Mouse (Mus musculus): ENCODE measurements around the gene Snx30. TPM values are rescaled to one million over a fixed set of nuclear protein-coding genes. Genes with fewer than 3 reads are reported as not detected.

Snx30 gene
- polyA plus RNA-seq, 1 experiment from 2014 or later = 3.5 TPM

- Histone ChIP-seq H3K27ac (ENCODE audit: low read depth) (peak overlapping the region; percentile 52), H3K36me3 (replicated peaks; ENCODE audit: insufficient read depth, low read length) (0 out of 2 replicates have a peak, but pooled peaks cover 3% of the 10 kb centered on the region), H3K9me3 (ENCODE audit: low read length) (no peaks in the 10 kb centered on the region), H3K27me3 (ENCODE audit: insufficient read depth, low read length) (no peaks in the 10 kb centered on the region), H3K4me2 (ENCODE audit: low read depth, low read length) (no peak overlapping the region), H3K4me3 (ENCODE audit: low read depth, low read length) (no peak overlapping the region), H3K9ac (replicated peaks) (no peak overlapping the region), H3K4me1 (ENCODE audit: insufficient read depth) (peaks cover 34% of the 10 kb centered on the region)
- TF ChIP-seq EP300 (IDR thresholded peaks at IDR 0.05; ENCODE audit: low read depth) (no peak), CTCF (IDR thresholded peaks at IDR 0.05; ENCODE audit: low read depth) (no peak)
- ATAC-seq = no peak
- WGBS (ENCODE audit: insufficient replicate concordance) = 82% methylated on average over 10 of the region's 10 CpGs
- no peak for DNase-seq
Observed at GRCm38 (mm10) chr4:59818498-59818897, 12.9 kb downstream of the Snx30 start.

- no peak overlapping the region for H3K9ac ChIP-seq (replicated peaks)
- H3K4me3 ChIP-seq (ENCODE audit: low read depth, low read length) = no peak overlapping the region
- H3K36me3 ChIP-seq (replicated peaks; ENCODE audit: insufficient read depth, low read length) = 0 out of 2 replicates have a peak, but pooled peaks cover 3% of the 10 kb centered on the region
- TF ChIP-seq EP300 (IDR thresholded peaks at IDR 0.05; ENCODE audit: low read depth) (no peak), CTCF (IDR thresholded peaks at IDR 0.05; ENCODE audit: low read depth) (no peak)
- DNase-seq (no peak), ATAC-seq (no peak)
- H3K27me3 ChIP-seq (ENCODE audit: insufficient read depth, low read length) = no peaks in the 10 kb centered on the region
- 34% methylated on average over 7 of the region's 7 CpGs for WGBS (ENCODE audit: insufficient replicate concordance)
- H3K27ac ChIP-seq (ENCODE audit: low read depth) = peak overlapping the region; percentile 52
- no peak overlapping the region for H3K4me2 ChIP-seq (ENCODE audit: low read depth, low read length)
- H3K9me3 ChIP-seq (ENCODE audit: low read length) = no peaks in the 10 kb centered on the region
- H3K4me1 ChIP-seq (ENCODE audit: insufficient read depth) = peaks cover 28% of the 10 kb centered on the region
Observed at GRCm38 (mm10) chr4:59819054-59819472, 13.4 kb downstream of the Snx30 start.

- Histone ChIP-seq H3K4me2 (ENCODE audit: low read depth, low read length) (no peak overlapping the region), H3K4me3 (ENCODE audit: low read depth, low read length) (no peak overlapping the region), H3K27ac (ENCODE audit: low read depth) (peak overlapping the region; percentile 52; the same call in 1 of the 2 replicates), H3K9ac (replicated peaks) (no peak overlapping the region), H3K36me3 (replicated peaks; ENCODE audit: insufficient read depth, low read length) (0 out of 2 replicates have a peak, but pooled peaks cover 3% of the 10 kb centered on the region), H3K4me1 (ENCODE audit: insufficient read depth) (peaks cover 23% of the 10 kb centered on the region), H3K9me3 (ENCODE audit: low read length) (no peaks in the 10 kb centered on the region), H3K27me3 (ENCODE audit: insufficient read depth, low read length) (no peaks in the 10 kb centered on the region)
- DNase-seq (peak; percentile 24), ATAC-seq (peak; percentile 29; the same call in 1 of the 2 replicates)
- no peak for TF ChIP-seq EP300 (IDR thresholded peaks at IDR 0.05; ENCODE audit: low read depth)
- TF ChIP-seq CTCF (IDR thresholded peaks at IDR 0.05; ENCODE audit: low read depth) = no peak
- WGBS (ENCODE audit: insufficient replicate concordance) = 47% methylated on average over 12 of the region's 12 CpGs
Observed at GRCm38 (mm10) chr4:59819477-59820022, 13.9 kb downstream of the Snx30 start.

- H3K4me1 ChIP-seq (ENCODE audit: insufficient read depth) = peaks cover 13% of the 10 kb centered on the region
- no peak overlapping the region for H3K4me3 ChIP-seq (ENCODE audit: low read depth, low read length)
- no peak overlapping the region for H3K27ac ChIP-seq (ENCODE audit: low read depth)
- WGBS (ENCODE audit: insufficient replicate concordance) = 75% methylated on average over 1 of the region's 1 CpGs
- H3K9me3 ChIP-seq (ENCODE audit: low read length) = no peaks in the 10 kb centered on the region
- no peak overlapping the region for H3K9ac ChIP-seq (replicated peaks)
- H3K36me3 ChIP-seq (replicated peaks; ENCODE audit: insufficient read depth, low read length) = peaks cover under 1% of the 10 kb centered on the region; the same call in 1 of the 2 replicates
- TF ChIP-seq EP300 (IDR thresholded peaks at IDR 0.05; ENCODE audit: low read depth) = no peak
- no peak for TF ChIP-seq CTCF (IDR thresholded peaks at IDR 0.05; ENCODE audit: low read depth)
- H3K27me3 ChIP-seq (ENCODE audit: insufficient read depth, low read length) = no peaks in the 10 kb centered on the region
- DNase-seq = no peak
- no peak for ATAC-seq
- no peak overlapping the region for H3K4me2 ChIP-seq (ENCODE audit: low read depth, low read length)
Observed at GRCm38 (mm10) chr4:59821516-59821915, 15.9 kb downstream of the Snx30 start.

- ATAC-seq = no peak
- 0 out of 2 replicates have a peak, but pooled peaks cover 13% of the 10 kb centered on the region for H3K4me1 ChIP-seq (ENCODE audit: insufficient read depth)
- H3K36me3 ChIP-seq (replicated peaks; ENCODE audit: insufficient read depth, low read length) = no peaks in the 10 kb centered on the region; the same call in 1 of the 2 replicates
- H3K9me3 ChIP-seq (ENCODE audit: low read length) = no peaks in the 10 kb centered on the region
- no peak for DNase-seq
- TF ChIP-seq CTCF (IDR thresholded peaks at IDR 0.05; ENCODE audit: low read depth) = no peak
- no peak for TF ChIP-seq EP300 (IDR thresholded peaks at IDR 0.05; ENCODE audit: low read depth)
- H3K27me3 ChIP-seq (ENCODE audit: insufficient read depth, low read length) = no peaks in the 10 kb centered on the region
- 52% methylated on average over 4 of the region's 4 CpGs for WGBS (ENCODE audit: insufficient replicate concordance)
- no peak overlapping the region for H3K27ac ChIP-seq (ENCODE audit: low read depth)
- H3K9ac ChIP-seq (replicated peaks) = no peak overlapping the region
- no peak overlapping the region for H3K4me2 ChIP-seq (ENCODE audit: low read depth, low read length)
- no peak overlapping the region for H3K4me3 ChIP-seq (ENCODE audit: low read depth, low read length)
Observed at GRCm38 (mm10) chr4:59822119-59822518, 16.5 kb downstream of the Snx30 start.

- no peak for TF ChIP-seq CTCF (IDR thresholded peaks at IDR 0.05; ENCODE audit: low read depth)
- no peak for TF ChIP-seq EP300 (IDR thresholded peaks at IDR 0.05; ENCODE audit: low read depth)
- peak; percentile 41; the same call in 1 of the 2 replicates for ATAC-seq
- no peaks in the 10 kb centered on the region; the same call in 1 of the 2 replicates for H3K36me3 ChIP-seq (replicated peaks; ENCODE audit: insufficient read depth, low read length)
- H3K27me3 ChIP-seq (ENCODE audit: insufficient read depth, low read length) = no peaks in the 10 kb centered on the region
- DNase-seq = no peak
- 0 out of 2 replicates have a peak, but pooled peaks cover 8% of the 10 kb centered on the region for H3K4me1 ChIP-seq (ENCODE audit: insufficient read depth)
- no peak overlapping the region for H3K9ac ChIP-seq (replicated peaks)
- H3K4me2 ChIP-seq (ENCODE audit: low read depth, low read length) = no peak overlapping the region
- H3K27ac ChIP-seq (ENCODE audit: low read depth) = no peak overlapping the region
- no peaks in the 10 kb centered on the region for H3K9me3 ChIP-seq (ENCODE audit: low read length)
- WGBS (ENCODE audit: insufficient replicate concordance) = 51% methylated on average over 7 of the region's 7 CpGs
- H3K4me3 ChIP-seq (ENCODE audit: low read depth, low read length) = no peak overlapping the region
Observed at GRCm38 (mm10) chr4:59823470-59823869, 17.8 kb downstream of the Snx30 start.

Data from liver, postnatal 0 days (tissue).